Mouse (Mus musculus): Measurements from ENCODE around the gene Tmem116.

Tmem116 gene

GRCm38 (mm10) chr5:121543370-121543769 lies 91.7 kb downstream of the Tmem116 start:
- DNase-seq: no peak

- DNase-seq: peak in 1 of 2 experiments; percentile 27
These were observed 93.5 kb downstream of the Tmem116 start, which contains the start of the genes Adam1a and Gm42878 for GRCm38 (mm10) chr5:121544910-121545792. TSS of gene Adam1a (minus strand) at chr5:121545482. TSS of gene Gm42878 (minus strand) at chr5:121545482.

GRCm38 (mm10) chr5:121545793-121546529 lies 94.3 kb downstream of the Tmem116 start, which contains the start of gene Mapkapk5:
TSS of gene Mapkapk5 (minus strand) at chr5:121545905.
- peak; percentile 94 to 95 for DNase-seq

GRCm38 (mm10) chr5:121546530-121546895 lies 94.8 kb downstream of the Tmem116 start:
- peak; percentile 56 to 75 for DNase-seq

- DNase-seq: no peak
These were observed 95.4 kb downstream of the Tmem116 start for GRCm38 (mm10) chr5:121547084-121547483.

GRCm38 (mm10) chr5:121549196-121549595 lies 97.5 kb downstream of the Tmem116 start:
- no peak for DNase-seq

GRCm38 (mm10) chr5:121562436-121562835 lies 110.7 kb downstream of the Tmem116 start:
- DNase-seq: no peak

- peak; percentile 81 to 92 for DNase-seq
These were observed 112.8 kb downstream of the Tmem116 start for GRCm38 (mm10) chr5:121564468-121564895.

GRCm38 (mm10) chr5:121566035-121566681 lies 114.5 kb downstream of the Tmem116 start:
- DNase-seq: peak; percentile 82 to 84

- DNase-seq: no peak
These were observed 118.3 kb downstream of the Tmem116 start for GRCm38 (mm10) chr5:121569881-121570420.

GRCm38 (mm10) chr5:121570787-121571186 lies 119.1 kb downstream of the Tmem116 start:
- no peak for DNase-seq
